Mouse (Mus musculus): ENCODE results near the gene Trim41. TPM values are rescaled to one million over a fixed set of nuclear protein-coding genes. Genes with fewer than 3 reads are reported as not detected.
"Not testable (repeated sequence)": the region's sequence is repeated elsewhere in the genome, so short reads cannot be mapped to it uniquely, and the experiment has no call there.

Trim41 gene
- total RNA-seq, 1 experiment: 47.8 TPM

GRCm38 (mm10) chr11:48824311-48824830 is 7.2 kb upstream of the Trim41 start:
- H3K9me3 ChIP-seq (ENCODE audit: control insufficient read depth, insufficient read depth, low read depth, low read length): no peaks in the 10 kb centered on the region
- H3K9ac ChIP-seq (ENCODE audit: insufficient read depth, low read depth, low read length, poor library complexity, severe bottlenecking): no peak overlapping the region

GRCm38 (mm10) chr11:48823536-48823972 is 6.4 kb upstream of the Trim41 start:
- no peaks in the 10 kb centered on the region for H3K36me3 ChIP-seq (ENCODE audit: control insufficient read depth, insufficient read depth, low read length, poor library complexity, severe bottlenecking)
- DNase-seq (ENCODE audit: low read depth, low spot score): peak; percentile 87
- H3K27ac ChIP-seq (ENCODE audit: insufficient read depth, low read depth, low read length, poor library complexity, severe bottlenecking): no peak overlapping the region
- peak; percentile 87 for TF ChIP-seq MAFK (IDR thresholded peaks at IDR 0.05; ENCODE audit: insufficient read depth, low read depth, low read length)
- TF ChIP-seq HCFC1 (IDR thresholded peaks at IDR 0.05; ENCODE audit: borderline replicate concordance, insufficient read depth, low read length): no peak
- no peaks in the 10 kb centered on the region; a peak in 1 of 4 replicates for H3K4me1 ChIP-seq (ENCODE audit: control insufficient read depth in 2 of 2, insufficient read depth in 2 of 2, low read length in 2 of 2, poor library complexity in 1 of 2)
- in situ Hi-C loops (cut with MboI; ENCODE audit: low sequenced_read_pairs in 2 of 2, unreplicated experiment in 2 of 2): no loop called here
- H3K4me3 ChIP-seq (ENCODE audit: insufficient read depth in 1 of 2, low read depth in 1 of 2, low read length in 2 of 2, poor library complexity in 1 of 2, severe bottlenecking in 1 of 2): peak overlapping the region; percentile 47 to 53; a peak in 3 of 4 replicates
- no peak overlapping the region for H3K9ac ChIP-seq (ENCODE audit: insufficient read depth, low read depth, low read length, poor library complexity, severe bottlenecking)
- no peaks in the 10 kb centered on the region for H3K9me3 ChIP-seq (ENCODE audit: control insufficient read depth, insufficient read depth, low read depth, low read length)

More at GRCm38 (mm10) chr11:48824311-48824830, 7.2 kb upstream of the Trim41 start:
- Histone ChIP-seq H3K4me1 (ENCODE audit: control insufficient read depth in 2 of 2, insufficient read depth in 2 of 2, low read length in 2 of 2, poor library complexity in 1 of 2) (no peaks in the 10 kb centered on the region; a peak in 1 of 4 replicates), H3K4me3 (ENCODE audit: insufficient read depth in 1 of 2, low read depth in 1 of 2, low read length in 2 of 2, poor library complexity in 1 of 2, severe bottlenecking in 1 of 2) (peak overlapping the region; percentile 47 to 53; a peak in 3 of 4 replicates), H3K36me3 (ENCODE audit: control insufficient read depth, insufficient read depth, low read length, poor library complexity, severe bottlenecking) (no peaks in the 10 kb centered on the region), H3K27ac (ENCODE audit: insufficient read depth, low read depth, low read length, poor library complexity, severe bottlenecking) (no peak overlapping the region)
- in situ Hi-C loops (cut with MboI; ENCODE audit: low sequenced_read_pairs in 2 of 2, unreplicated experiment in 2 of 2): no loop called here
- DNase-seq (ENCODE audit: low read depth, low spot score): no peak
- TF ChIP-seq ZNF384 (IDR thresholded peaks at IDR 0.05; ENCODE audit: low read depth, low read length): no peak
- no peak for TF ChIP-seq MAFK (IDR thresholded peaks at IDR 0.05; ENCODE audit: insufficient read depth, low read depth, low read length)
- TF ChIP-seq ZC3H11A (IDR thresholded peaks at IDR 0.05; ENCODE audit: borderline replicate concordance, low read depth, low read length): no peak
- no peak for TF ChIP-seq CHD2 (IDR thresholded peaks at IDR 0.05; ENCODE audit: low read depth, low read length)
- no peak for TF ChIP-seq HCFC1 (IDR thresholded peaks at IDR 0.05; ENCODE audit: borderline replicate concordance, insufficient read depth, low read length)

- no peaks in the 10 kb centered on the region for H3K9me3 ChIP-seq (ENCODE audit: control insufficient read depth, insufficient read depth, low read depth, low read length)
- no peak for DNase-seq (ENCODE audit: low read depth, low spot score)
- H3K4me3 ChIP-seq (ENCODE audit: insufficient read depth in 1 of 2, low read depth in 1 of 2, low read length in 2 of 2, poor library complexity in 1 of 2, severe bottlenecking in 1 of 2): peak overlapping the region in 1 of 2 experiments; percentile 34; a peak in 2 of 4 replicates
- H3K27ac ChIP-seq (ENCODE audit: insufficient read depth, low read depth, low read length, poor library complexity, severe bottlenecking): no peak overlapping the region
- in situ Hi-C loops (cut with MboI; ENCODE audit: low sequenced_read_pairs in 2 of 2, unreplicated experiment in 2 of 2): no loop called here
- TF ChIP-seq ZNF384 (IDR thresholded peaks at IDR 0.05; ENCODE audit: low read depth, low read length): no peak
- H3K36me3 ChIP-seq (ENCODE audit: control insufficient read depth, insufficient read depth, low read length, poor library complexity, severe bottlenecking): no peaks in the 10 kb centered on the region
- H3K9ac ChIP-seq (ENCODE audit: insufficient read depth, low read depth, low read length, poor library complexity, severe bottlenecking): no peak overlapping the region
- H3K4me1 ChIP-seq (ENCODE audit: control insufficient read depth in 2 of 2, insufficient read depth in 2 of 2, low read length in 2 of 2, poor library complexity in 1 of 2): no peaks in the 10 kb centered on the region; a peak in 1 of 4 replicates
Observed at GRCm38 (mm10) chr11:48822768-48823512, 5.8 kb upstream of the Trim41 start.

- H3K27ac ChIP-seq (ENCODE audit: insufficient read depth, low read depth, low read length, poor library complexity, severe bottlenecking); H3K9me3 ChIP-seq (ENCODE audit: control insufficient read depth, insufficient read depth, low read depth, low read length); H3K4me1 ChIP-seq (ENCODE audit: control insufficient read depth in 2 of 2, insufficient read depth in 2 of 2, low read length in 2 of 2, poor library complexity in 1 of 2); DNase-seq (ENCODE audit: low read depth, low spot score); H3K36me3 ChIP-seq (ENCODE audit: control insufficient read depth, insufficient read depth, low read length, poor library complexity, severe bottlenecking); H3K4me3 ChIP-seq (ENCODE audit: insufficient read depth in 1 of 2, low read depth in 1 of 2, low read length in 2 of 2, poor library complexity in 1 of 2, severe bottlenecking in 1 of 2); in situ Hi-C loops (cut with MboI; ENCODE audit: low sequenced_read_pairs in 2 of 2, unreplicated experiment in 2 of 2); H3K9ac ChIP-seq (ENCODE audit: insufficient read depth, low read depth, low read length, poor library complexity, severe bottlenecking): not testable (repeated sequence)
Observed at GRCm38 (mm10) chr11:48821299-48821698, 4.1 kb upstream of the Trim41 start.

GRCm38 (mm10) chr11:48820308-48820674 is 3.1 kb upstream of the Trim41 start:
- no peak for DNase-seq (ENCODE audit: low read depth, low spot score)
- in situ Hi-C loops (cut with MboI; ENCODE audit: low sequenced_read_pairs in 2 of 2, unreplicated experiment in 2 of 2): no loop called here
- no peak overlapping the region for H3K4me3 ChIP-seq (ENCODE audit: insufficient read depth in 1 of 2, low read depth in 1 of 2, low read length in 2 of 2, poor library complexity in 1 of 2, severe bottlenecking in 1 of 2)
- no peak overlapping the region for H3K9ac ChIP-seq (ENCODE audit: insufficient read depth, low read depth, low read length, poor library complexity, severe bottlenecking)
- no peak for TF ChIP-seq MAFK (IDR thresholded peaks at IDR 0.05; ENCODE audit: insufficient read depth, low read depth, low read length)
- no peak for TF ChIP-seq ZNF384 (IDR thresholded peaks at IDR 0.05; ENCODE audit: low read depth, low read length)
- no peak for TF ChIP-seq CHD2 (IDR thresholded peaks at IDR 0.05; ENCODE audit: low read depth, low read length)
- TF ChIP-seq ZC3H11A (IDR thresholded peaks at IDR 0.05; ENCODE audit: borderline replicate concordance, low read depth, low read length): no peak
- no peak for TF ChIP-seq HCFC1 (IDR thresholded peaks at IDR 0.05; ENCODE audit: borderline replicate concordance, insufficient read depth, low read length)
- no peak overlapping the region for H3K27ac ChIP-seq (ENCODE audit: insufficient read depth, low read depth, low read length, poor library complexity, severe bottlenecking)
- no peaks in the 10 kb centered on the region for H3K9me3 ChIP-seq (ENCODE audit: control insufficient read depth, insufficient read depth, low read depth, low read length)
- peaks cover 4% of the 10 kb centered on the region for H3K36me3 ChIP-seq (ENCODE audit: control insufficient read depth, insufficient read depth, low read length, poor library complexity, severe bottlenecking)
- H3K4me1 ChIP-seq (ENCODE audit: control insufficient read depth in 2 of 2, insufficient read depth in 2 of 2, low read length in 2 of 2, poor library complexity in 1 of 2): peaks cover 0 to 2% of the 10 kb centered on the region in 2 experiments; a peak in 1 of 4 replicates

Data from ES-E14 (cell line).